Mouse (Mus musculus): ENCODE results near the gene Tinag. TPM values are rescaled to one million over a fixed set of nuclear protein-coding genes. Genes with fewer than 3 reads are reported as not detected.

The Tinag gene
- polyA plus RNA-seq (2017; shearing (Covaris generic)) = not detected

GRCm38 (mm10) chr9:77045585-77045984 lies at the start of gene Tinag:
Gene Tinag, minus strand, starts transcription at chr9:77045794.

